Mouse (Mus musculus): ENCODE measurements around the gene Sirt7. TPM values are rescaled to one million over a fixed set of nuclear protein-coding genes. Genes with fewer than 3 reads are reported as not detected.
A peak's percentile ranks its signal among the peaks of the same experiment; 100 is the strongest.

Sirt7 gene
- polyA plus RNA-seq (2015; fragmentation: Nextera tagmentation; extraction: Ambion mirVana), result 36.6 and 37.7 TPM in 2 replicates

DNA sequence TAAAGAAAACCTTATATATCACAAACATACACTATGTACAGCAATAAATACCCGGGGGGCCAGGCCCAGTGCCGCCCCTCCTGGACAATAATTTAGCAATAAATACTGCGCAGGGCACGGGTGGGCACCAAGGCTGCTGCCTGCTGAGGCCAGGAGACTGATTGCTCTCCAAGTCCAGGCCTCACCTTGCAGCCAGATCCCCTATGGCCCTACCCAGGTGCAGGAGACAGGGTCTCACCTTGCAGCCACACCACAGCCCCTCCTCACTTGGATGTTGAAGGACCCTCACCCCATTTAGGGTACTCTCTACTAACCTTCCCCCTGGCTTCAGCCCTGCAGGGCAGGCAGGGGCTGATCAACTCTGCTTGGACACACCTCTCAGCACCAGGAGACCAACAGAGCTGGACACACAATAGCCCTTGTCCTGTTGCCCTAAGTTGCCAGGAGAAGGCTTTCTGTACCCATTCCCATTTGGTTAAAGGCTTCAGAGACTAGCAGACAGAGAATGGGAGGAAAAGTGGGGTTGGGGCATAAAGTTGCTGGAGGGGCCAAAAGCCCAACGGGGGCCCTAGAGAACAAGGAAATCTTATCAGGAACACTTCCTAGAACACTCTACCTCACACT lies at the start of gene Sirt7:
Sirt7 (minus strand) TSS at position 89 of the 624 bp plus-strand sequence.
- peaks cover 27% of the 10 kb centered on the region for H3K4me1 ChIP-seq (ENCODE audit: control insufficient read depth, insufficient read depth, low read length)

GRCm38 (mm10) chr11:120673594-120674122 lies 48.6 kb upstream of the Sirt7 start:
- ATAC-seq (ENCODE audit: insufficient read depth, low FRiP score), result 0 out of 2 replicates have a peak, but pooled peaks have one; percentile 1
- no peaks in the 10 kb centered on the region for H3K27me3 ChIP-seq (ENCODE audit: control insufficient read depth, insufficient read depth, low read length)
- peak overlapping the region; percentile 91 for H3K27ac ChIP-seq (ENCODE audit: low read length)
- H3K4me1 ChIP-seq (ENCODE audit: control insufficient read depth, insufficient read depth, low read length), result peaks cover 7% of the 10 kb centered on the region
- peak overlapping the region; percentile 99 for H3K4me2 ChIP-seq (ENCODE audit: low read depth, low read length)
- WGBS, result 34% methylated on average over 12 of the region's 12 CpGs
- H3K9ac ChIP-seq (ENCODE audit: low read length), result peak overlapping the region; percentile 87
- no peaks in the 10 kb centered on the region for H3K36me3 ChIP-seq (ENCODE audit: control insufficient read depth, insufficient read depth, low read length)
- H3K9me3 ChIP-seq (replicated peaks; ENCODE audit: control insufficient read depth, low read length), result no peaks in the 10 kb centered on the region
- peak overlapping the region; percentile 77 for H3K4me3 ChIP-seq (replicated peaks; ENCODE audit: low read length)

More for the DNA sequence above, at the start of gene Sirt7:
- Histone ChIP-seq H3K4me3 (replicated peaks; ENCODE audit: low read length) (peak within 1 kb of the TSS; percentile 100), H3K36me3 (ENCODE audit: control insufficient read depth, insufficient read depth, low read length) (peaks cover 11% of the 10 kb centered on the region; the same call in 1 of the 2 replicates), H3K4me2 (ENCODE audit: low read depth, low read length) (peak within 1 kb of the TSS; percentile 90), H3K9me3 (replicated peaks; ENCODE audit: control insufficient read depth, low read length) (no peaks in the 10 kb centered on the region), H3K27ac (ENCODE audit: low read length) (peak within 1 kb of the TSS; percentile 89), H3K9ac (ENCODE audit: low read length) (peak within 1 kb of the TSS; percentile 83), H3K27me3 (ENCODE audit: control insufficient read depth, insufficient read depth, low read length) (no peaks in the 10 kb centered on the region)
- 16% methylated on average over 5 of the region's 5 CpGs for WGBS
- ATAC-seq (ENCODE audit: insufficient read depth, low FRiP score), result peak; percentile 18; the same call in 1 of the 2 replicates

GRCm38 (mm10) chr11:120672687-120673593 lies 47.9 kb upstream of the Sirt7 start, which contains the start of gene Aspscr1:
TSS of gene Aspscr1 (plus strand) at chr11:120672973.
- H3K9ac ChIP-seq (ENCODE audit: low read length), result peak within 1 kb of the TSS; percentile 87
- no peaks in the 10 kb centered on the region for H3K9me3 ChIP-seq (replicated peaks; ENCODE audit: control insufficient read depth, low read length)
- WGBS, result under 1% methylated on average over 80 of the region's 83 CpGs
- H3K36me3 ChIP-seq (ENCODE audit: control insufficient read depth, insufficient read depth, low read length), result no peaks in the 10 kb centered on the region
- H3K4me1 ChIP-seq (ENCODE audit: control insufficient read depth, insufficient read depth, low read length), result peaks cover 7% of the 10 kb centered on the region
- H3K27ac ChIP-seq (ENCODE audit: low read length), result peak within 1 kb of the TSS; percentile 91
- peak within 1 kb of the TSS; percentile 77 for H3K4me3 ChIP-seq (replicated peaks; ENCODE audit: low read length)
- peak within 1 kb of the TSS; percentile 99 for H3K4me2 ChIP-seq (ENCODE audit: low read depth, low read length)
- no peaks in the 10 kb centered on the region for H3K27me3 ChIP-seq (ENCODE audit: control insufficient read depth, insufficient read depth, low read length)
- ATAC-seq (ENCODE audit: insufficient read depth, low FRiP score), result peak; percentile 97

DNA sequence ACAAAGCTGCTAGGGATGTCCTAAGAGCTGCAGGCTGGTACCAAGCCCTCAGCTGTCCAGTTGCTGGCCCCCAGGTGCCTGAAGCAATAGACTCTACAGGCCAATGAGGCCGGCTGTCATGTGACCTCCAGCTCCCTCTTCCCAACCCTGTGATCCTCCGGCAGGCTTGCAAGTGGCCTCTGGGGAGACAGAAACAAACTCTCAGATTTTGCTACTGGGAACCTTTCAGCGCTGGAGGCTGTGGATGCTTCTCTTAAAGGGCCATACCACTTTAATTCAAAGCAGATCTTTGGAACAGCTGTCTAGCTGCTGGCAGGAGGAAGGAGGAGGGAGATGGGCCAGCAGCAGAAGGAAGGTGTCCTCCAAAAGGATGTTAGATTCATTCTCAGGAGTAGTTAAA lies 41.6 kb upstream of the Sirt7 start:
- H3K27me3 ChIP-seq (ENCODE audit: control insufficient read depth, insufficient read depth, low read length), result peaks cover 13% of the 10 kb centered on the region
- no peak overlapping the region for H3K4me3 ChIP-seq (replicated peaks; ENCODE audit: low read length)
- no peak overlapping the region for H3K9ac ChIP-seq (ENCODE audit: low read length)
- H3K4me2 ChIP-seq (ENCODE audit: low read depth, low read length), result no peak overlapping the region
- H3K9me3 ChIP-seq (replicated peaks; ENCODE audit: control insufficient read depth, low read length), result no peaks in the 10 kb centered on the region
- H3K4me1 ChIP-seq (ENCODE audit: control insufficient read depth, insufficient read depth, low read length), result no peaks in the 10 kb centered on the region; the same call in 1 of the 2 replicates
- no peak overlapping the region for H3K27ac ChIP-seq (ENCODE audit: low read length)
- no peak for ATAC-seq (ENCODE audit: insufficient read depth, low FRiP score)
- WGBS, result 12% methylated on average over 3 of the region's 3 CpGs
- no peaks in the 10 kb centered on the region for H3K36me3 ChIP-seq (ENCODE audit: control insufficient read depth, insufficient read depth, low read length)

DNA sequence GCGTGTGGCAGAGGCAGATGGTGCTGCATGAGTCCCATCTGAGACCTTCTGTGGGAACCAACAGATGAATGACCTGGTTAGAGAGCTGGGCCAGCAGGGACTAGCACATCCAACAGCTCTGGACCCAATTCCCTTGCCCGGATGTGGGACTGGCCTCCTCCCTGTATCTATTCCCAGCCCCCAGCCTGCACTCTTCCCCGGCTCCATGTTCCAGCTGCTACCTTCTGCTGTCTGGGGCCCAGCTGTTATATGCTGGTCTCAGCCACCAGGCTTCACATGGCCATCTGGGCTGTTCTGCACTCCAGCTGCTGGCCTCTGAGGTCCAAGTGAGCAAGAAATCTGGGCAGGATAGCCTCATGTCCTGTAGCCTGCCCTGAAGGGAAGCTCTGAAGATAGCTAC lies 40.4 kb upstream of the Sirt7 start:
- Histone ChIP-seq H3K4me1 (ENCODE audit: control insufficient read depth, insufficient read depth, low read length) (peaks cover 7% of the 10 kb centered on the region; the same call in 1 of the 2 replicates), H3K27me3 (ENCODE audit: control insufficient read depth, insufficient read depth, low read length) (peaks cover 25% of the 10 kb centered on the region), H3K4me3 (replicated peaks; ENCODE audit: low read length) (no peak overlapping the region), H3K36me3 (ENCODE audit: control insufficient read depth, insufficient read depth, low read length) (no peaks in the 10 kb centered on the region), H3K9ac (ENCODE audit: low read length) (no peak overlapping the region), H3K9me3 (replicated peaks; ENCODE audit: control insufficient read depth, low read length) (no peaks in the 10 kb centered on the region), H3K27ac (ENCODE audit: low read length) (no peak overlapping the region), H3K4me2 (ENCODE audit: low read depth, low read length) (no peak overlapping the region)
- WGBS, result 65% methylated on average over 3 of the region's 3 CpGs
- ATAC-seq (ENCODE audit: insufficient read depth, low FRiP score), result peak; percentile 56; the same call in 1 of the 2 replicates

DNA sequence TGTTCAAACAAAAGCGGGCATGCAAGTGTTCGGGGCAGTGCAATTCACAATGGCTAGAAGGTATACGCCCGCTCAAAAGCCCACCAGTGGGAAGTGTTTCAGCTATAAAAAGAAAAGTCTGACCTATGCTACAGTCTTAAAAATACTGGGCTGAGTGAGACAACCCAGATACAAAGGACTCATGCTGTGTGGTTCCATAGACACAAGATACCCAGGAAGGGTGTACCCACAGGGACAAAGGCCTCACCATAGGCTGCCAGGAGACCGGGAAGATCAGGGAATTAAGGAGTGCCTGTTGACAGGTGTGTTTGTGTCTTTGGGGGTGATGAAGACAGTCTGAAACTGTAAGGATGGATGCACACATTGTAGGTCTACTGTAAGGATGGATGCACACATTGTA lies 38.7 kb upstream of the Sirt7 start:
- no peak for ATAC-seq (ENCODE audit: insufficient read depth, low FRiP score)
- Histone ChIP-seq H3K4me2 (ENCODE audit: low read depth, low read length) (no peak overlapping the region), H3K36me3 (ENCODE audit: control insufficient read depth, insufficient read depth, low read length) (no peaks in the 10 kb centered on the region), H3K9me3 (replicated peaks; ENCODE audit: control insufficient read depth, low read length) (no peaks in the 10 kb centered on the region), H3K4me1 (ENCODE audit: control insufficient read depth, insufficient read depth, low read length) (peaks cover 14% of the 10 kb centered on the region), H3K27me3 (ENCODE audit: control insufficient read depth, insufficient read depth, low read length) (peaks cover 42% of the 10 kb centered on the region), H3K4me3 (replicated peaks; ENCODE audit: low read length) (no peak overlapping the region), H3K27ac (ENCODE audit: low read length) (no peak overlapping the region), H3K9ac (ENCODE audit: low read length) (no peak overlapping the region)
- WGBS, result 82% methylated on average over 5 of the region's 5 CpGs

GRCm38 (mm10) chr11:120662759-120663158 lies 37.7 kb upstream of the Sirt7 start:
- no peak for ATAC-seq (ENCODE audit: insufficient read depth, low FRiP score)
- no peak overlapping the region for H3K4me3 ChIP-seq (replicated peaks; ENCODE audit: low read length)
- H3K4me2 ChIP-seq (ENCODE audit: low read depth, low read length), result no peak overlapping the region
- H3K27me3 ChIP-seq (ENCODE audit: control insufficient read depth, insufficient read depth, low read length), result peaks cover 51% of the 10 kb centered on the region
- no peak overlapping the region for H3K27ac ChIP-seq (ENCODE audit: low read length)
- no peak overlapping the region for H3K9ac ChIP-seq (ENCODE audit: low read length)
- H3K36me3 ChIP-seq (ENCODE audit: control insufficient read depth, insufficient read depth, low read length), result no peaks in the 10 kb centered on the region
- no peaks in the 10 kb centered on the region for H3K9me3 ChIP-seq (replicated peaks; ENCODE audit: control insufficient read depth, low read length)
- peaks cover 14% of the 10 kb centered on the region for H3K4me1 ChIP-seq (ENCODE audit: control insufficient read depth, insufficient read depth, low read length)
- WGBS, result 73% methylated on average over 6 of the region's 6 CpGs

DNA sequence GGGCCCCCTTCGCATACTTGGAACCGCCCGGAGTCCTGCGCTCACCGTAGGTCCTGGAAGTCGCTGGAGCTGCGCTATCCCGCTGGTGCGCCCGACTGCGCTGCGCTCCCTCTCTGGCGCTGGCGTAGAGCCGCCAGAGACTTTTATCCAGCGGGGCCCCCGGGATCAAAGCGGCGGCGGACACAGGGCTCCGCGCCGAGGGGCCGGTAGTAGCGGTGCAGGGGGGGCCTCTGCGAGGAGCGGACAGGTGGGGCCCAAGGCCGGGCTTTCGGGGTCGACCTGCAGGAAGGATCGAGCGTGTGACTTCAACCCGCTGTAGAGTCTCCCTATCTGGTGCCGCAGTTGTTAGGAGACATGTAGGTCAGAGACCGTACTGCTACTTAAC lies 36.0 kb upstream of the Sirt7 start, which contains the start of gene Notum:
Notum (minus strand) TSS at position 100 of the 385 bp plus-strand sequence.
- no peaks in the 10 kb centered on the region for H3K36me3 ChIP-seq (ENCODE audit: control insufficient read depth, insufficient read depth, low read length)
- no peak within 1 kb of the TSS for H3K27ac ChIP-seq (ENCODE audit: low read length)
- peaks cover 59% of the 10 kb centered on the region for H3K27me3 ChIP-seq (ENCODE audit: control insufficient read depth, insufficient read depth, low read length)
- under 1% methylated on average over 35 of the region's 35 CpGs for WGBS
- peak within 1 kb of the TSS; percentile 68 for H3K9ac ChIP-seq (ENCODE audit: low read length)
- H3K9me3 ChIP-seq (replicated peaks; ENCODE audit: control insufficient read depth, low read length), result no peaks in the 10 kb centered on the region
- ATAC-seq (ENCODE audit: insufficient read depth, low FRiP score), result no peak
- peak within 1 kb of the TSS; percentile 79 for H3K4me2 ChIP-seq (ENCODE audit: low read depth, low read length)
- H3K4me3 ChIP-seq (replicated peaks; ENCODE audit: low read length), result peak within 1 kb of the TSS; percentile 50
- peaks cover 14% of the 10 kb centered on the region for H3K4me1 ChIP-seq (ENCODE audit: control insufficient read depth, insufficient read depth, low read length)
